Mouse (Mus musculus): Measurements from ENCODE around the gene Idh2.

DNA sequence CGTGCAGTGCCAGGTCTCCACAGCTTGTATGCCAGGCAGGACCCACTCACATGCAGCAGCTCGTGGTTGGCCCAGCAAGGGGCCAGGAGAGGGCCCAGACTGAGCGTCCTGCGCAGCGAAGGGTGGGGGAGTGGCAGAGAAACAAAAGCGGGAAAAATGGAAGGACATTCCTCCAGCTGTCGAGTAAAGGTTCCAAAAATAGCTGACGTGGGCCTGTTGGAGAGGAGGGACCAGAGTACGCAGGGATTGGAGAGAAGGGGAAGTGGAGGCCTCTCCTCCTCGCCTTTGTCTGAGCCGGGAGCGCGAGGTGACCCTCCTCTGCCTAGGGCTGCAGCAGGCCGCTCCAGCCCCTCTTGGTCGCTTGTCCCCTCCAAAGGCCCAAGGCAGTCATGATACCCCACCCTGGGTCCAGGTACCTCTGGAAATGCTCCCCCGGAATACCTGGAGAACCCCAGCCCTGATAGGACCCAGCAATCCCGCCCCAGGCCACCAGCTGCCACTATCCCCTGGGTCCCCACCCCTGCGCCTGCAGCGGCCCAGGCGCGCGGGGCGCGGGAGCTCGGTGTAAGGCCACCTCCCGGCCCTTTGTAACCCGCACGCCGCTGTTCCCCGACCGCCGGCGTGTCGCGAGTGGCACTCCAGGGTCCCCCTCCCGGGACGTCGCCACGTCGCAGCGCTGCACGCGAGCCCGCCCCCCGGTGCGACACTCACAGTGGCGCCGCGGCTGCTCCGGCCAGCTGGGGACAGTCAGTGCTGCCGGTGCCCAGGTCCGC lies 555 bp downstream of the Idh2 start:
- TF ChIP-seq CTCF (IDR thresholded peaks at IDR 0.05; ENCODE audit: borderline replicate concordance, insufficient read depth, low read length): no peak
- TF ChIP-seq POLR2A (IDR thresholded peaks at IDR 0.05; ENCODE audit: low read depth, low read length): peak; percentile 71

All from embryonic fibroblast, embryonic 13.5 days (primary cell).